Mouse (Mus musculus): ENCODE measurements at regions not wholly inside any gene's neighbourhood (a gene's known extent, or its start where the extent isn't known, plus 50 kb on each side); places are given as distances from the start of the nearest gene placed in this dataset.

DNA sequence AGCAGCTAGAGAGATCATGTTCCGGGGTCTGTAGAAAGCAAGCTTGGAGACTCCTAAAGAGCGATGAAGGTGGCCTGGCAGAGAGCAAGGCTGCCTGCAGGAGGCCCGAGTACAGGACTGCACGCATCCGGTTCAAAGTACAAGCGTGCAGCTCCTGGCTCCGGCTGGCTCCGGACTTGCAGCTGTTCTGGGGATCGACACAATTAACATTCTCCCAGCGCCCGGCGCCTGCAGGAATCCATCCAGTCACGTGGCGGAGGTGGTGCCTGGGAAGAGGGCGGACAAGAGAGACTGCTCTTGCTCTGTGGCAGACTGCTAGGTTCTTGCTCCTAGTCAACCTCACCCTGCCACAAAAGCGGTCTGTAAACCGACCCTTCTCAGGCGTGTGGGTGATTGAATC lies 86.9 kb downstream of the Bdh1 start:
- DNase-seq (ENCODE audit: low spot score in 2 of 2) = peak in 1 of 2 experiments; percentile 45

DNA sequence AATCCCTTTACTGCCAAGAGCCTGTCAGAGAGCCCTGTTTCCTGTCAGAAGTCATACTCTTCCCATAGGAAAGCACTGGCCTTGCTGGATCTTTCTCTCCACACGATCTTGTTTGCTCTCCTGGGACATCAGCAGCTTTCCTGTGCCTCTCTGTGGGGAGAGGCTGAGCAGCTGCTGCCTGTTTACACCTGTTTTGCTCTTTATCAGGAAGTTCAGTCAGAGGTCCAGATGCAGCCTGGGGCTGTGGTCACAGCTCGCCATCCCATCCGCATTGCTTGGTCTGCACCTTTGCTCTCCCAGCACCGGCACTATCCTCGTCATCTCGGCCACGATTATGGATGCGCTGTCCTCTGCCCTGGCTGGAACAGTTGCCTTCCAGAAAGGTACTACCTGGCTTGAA lies 88.0 kb downstream of the Bdh1 start:
- DNase-seq (ENCODE audit: low spot score in 2 of 2) = no peak

GRCm38 (mm10) chr16:31518816-31519215 lies 96.7 kb downstream of the Bdh1 start:
- DNase-seq (ENCODE audit: low spot score in 2 of 2) = no peak

GRCm38 (mm10) chr16:31520081-31520480 lies 98.0 kb downstream of the Bdh1 start:
- DNase-seq (ENCODE audit: low spot score in 2 of 2) = no peak

DNA sequence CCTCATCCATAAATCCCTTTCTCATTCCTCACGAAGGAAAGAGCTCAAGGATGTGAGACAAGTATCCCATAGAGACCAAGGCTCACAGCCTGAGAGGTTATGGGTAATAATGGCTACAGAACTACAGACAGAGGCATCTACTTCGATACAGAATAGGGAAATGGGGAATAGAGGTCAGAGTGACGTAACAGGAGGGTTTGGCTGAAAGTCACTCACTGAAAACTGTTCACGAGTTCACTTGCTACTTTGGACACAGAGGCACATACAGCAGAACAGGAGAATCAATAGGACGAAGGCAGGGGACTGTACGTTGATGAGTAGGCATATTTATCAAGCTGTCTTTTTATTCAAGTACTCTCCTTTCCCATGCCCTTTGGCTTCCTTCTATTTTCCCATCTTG lies 99.7 kb downstream of the Bdh1 start:
- no peak for DNase-seq (ENCODE audit: low spot score in 2 of 2)

- peak in 1 of 2 experiments; percentile 23 for DNase-seq (ENCODE audit: low spot score in 2 of 2)
These were observed 104.7 kb downstream of the Bdh1 start for GRCm38 (mm10) chr16:31526711-31527344.

GRCm38 (mm10) chr16:31528596-31529283 lies 106.7 kb downstream of the Bdh1 start:
- no peak for DNase-seq (ENCODE audit: low spot score in 2 of 2)

DNA sequence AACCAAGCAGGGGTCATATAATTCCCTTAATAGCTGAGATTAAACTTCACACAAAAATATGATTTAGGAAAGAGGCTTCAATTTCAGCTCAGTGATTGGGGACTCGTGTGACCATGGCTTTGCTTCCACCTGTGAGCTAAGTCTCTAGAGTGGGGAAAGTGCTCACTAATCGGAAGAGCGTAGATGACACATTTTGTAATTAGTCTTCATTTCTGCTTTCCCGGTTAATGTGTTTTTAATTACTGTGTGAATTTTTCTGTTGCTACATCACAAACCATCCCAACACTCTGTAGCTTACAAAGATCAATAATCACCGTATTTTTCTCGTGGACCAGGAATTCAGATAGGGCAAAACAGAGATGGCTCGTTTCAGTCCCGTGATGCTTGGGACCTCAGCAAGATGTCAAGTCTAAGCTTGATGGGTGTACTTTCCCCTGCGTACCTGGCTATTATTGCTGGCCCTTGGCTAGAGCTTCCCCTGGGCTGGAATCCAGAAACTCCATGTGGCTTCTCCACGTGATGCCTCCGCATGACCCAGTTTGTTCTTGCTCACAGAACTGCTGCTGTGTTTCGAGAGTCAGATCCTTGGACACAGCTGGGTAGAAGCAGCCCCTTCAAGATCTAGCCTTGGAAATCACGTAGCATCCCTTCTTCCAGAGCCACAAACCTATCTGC lies 107.3 kb downstream of the Bdh1 start:
- no peak for DNase-seq (ENCODE audit: low spot score in 2 of 2)

GRCm38 (mm10) chr16:31530090-31530489 lies 108.0 kb downstream of the Bdh1 start:
- no peak for DNase-seq (ENCODE audit: low spot score in 2 of 2)

DNA sequence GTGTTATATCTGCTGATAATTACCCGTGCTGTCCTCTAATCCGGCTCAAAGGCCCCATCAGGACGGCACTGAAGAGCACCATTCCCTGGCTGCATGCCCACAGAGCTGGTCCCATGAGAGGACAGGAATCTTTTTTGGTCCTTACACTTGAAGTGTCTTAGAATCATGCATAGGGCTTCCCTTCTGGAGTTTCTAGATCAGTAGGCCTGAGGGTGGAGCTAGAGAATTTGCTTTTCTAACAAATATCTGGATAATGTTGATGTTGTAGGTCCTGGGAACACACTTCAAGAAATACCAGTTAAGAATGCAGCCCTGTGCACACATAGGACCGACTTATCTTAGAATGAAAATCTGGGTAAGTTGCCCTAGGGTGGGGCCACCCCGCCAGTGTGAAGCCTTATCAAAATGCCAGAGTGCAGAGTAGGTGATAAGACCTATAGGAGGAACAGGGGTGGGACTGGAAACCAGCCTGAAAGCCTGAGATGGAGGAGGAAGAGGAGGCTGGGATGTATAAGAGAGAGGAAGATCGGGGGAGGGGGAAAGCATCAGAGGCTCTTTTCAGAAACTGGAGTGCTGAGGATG lies 111.2 kb downstream of the Bdh1 start:
- DNase-seq (ENCODE audit: low spot score in 2 of 2) = no peak

GRCm38 (mm10) chr16:31534923-31535523 lies 112.9 kb downstream of the Bdh1 start:
- DNase-seq (ENCODE audit: low spot score in 2 of 2) = no peak

DNA sequence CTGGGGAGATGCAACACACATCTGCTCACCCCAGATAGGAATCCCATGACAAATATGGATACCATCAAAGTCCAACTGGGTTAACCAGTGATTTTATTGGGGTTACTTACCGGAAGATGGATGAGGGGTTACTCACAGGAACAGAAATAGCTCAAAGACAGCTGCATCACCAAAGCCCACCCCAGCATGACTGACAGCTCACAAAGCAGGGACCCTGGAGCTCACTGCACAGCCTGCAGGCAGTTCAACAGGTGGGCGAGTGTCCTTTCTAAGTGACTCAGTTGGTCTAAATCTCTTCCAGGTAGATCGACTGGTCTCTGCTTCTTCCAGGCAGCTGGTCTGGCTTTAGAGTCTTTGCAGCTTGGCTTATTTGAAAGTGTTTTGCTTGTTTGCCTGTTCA lies 114.2 kb downstream of the Bdh1 start:
- no peak for DNase-seq (ENCODE audit: low spot score in 2 of 2)

- DNase-seq (ENCODE audit: low spot score in 2 of 2) = no peak
These were observed 116.5 kb downstream of the Bdh1 start for GRCm38 (mm10) chr16:31538606-31539005.

DNA sequence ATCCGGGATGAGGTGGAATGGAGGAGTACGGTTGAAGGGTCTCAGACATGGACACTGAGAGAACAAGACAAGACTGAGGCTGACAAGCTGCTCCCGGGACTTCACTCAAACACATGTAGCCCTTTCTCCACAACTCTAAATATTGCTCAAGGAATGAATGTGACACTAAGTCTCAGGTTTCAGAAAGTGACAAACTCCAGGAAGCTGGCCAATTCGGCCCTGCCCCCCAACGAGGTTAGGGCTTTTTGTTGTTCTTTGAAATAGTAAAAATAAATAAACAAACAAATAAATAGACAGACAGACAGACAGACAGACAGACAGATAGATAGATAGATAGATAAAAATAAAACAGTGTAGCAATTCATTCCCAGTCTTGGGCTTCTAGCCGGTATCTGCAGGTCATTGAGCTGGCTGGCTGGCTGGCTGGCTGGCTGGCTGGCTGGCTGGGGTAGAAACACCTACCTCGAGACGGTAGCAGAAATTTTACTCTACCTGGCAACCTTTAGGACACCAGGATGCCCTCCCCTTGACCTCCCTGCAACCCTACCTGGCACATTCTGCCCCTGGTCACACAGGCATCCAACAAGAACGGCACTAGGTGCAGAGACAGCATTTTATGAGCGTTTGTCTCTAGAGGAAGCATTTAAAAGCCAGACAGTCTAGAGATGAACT lies 119.6 kb upstream of the Dlg1 start:
- no peak for DNase-seq (ENCODE audit: low spot score in 2 of 2)

DNA sequence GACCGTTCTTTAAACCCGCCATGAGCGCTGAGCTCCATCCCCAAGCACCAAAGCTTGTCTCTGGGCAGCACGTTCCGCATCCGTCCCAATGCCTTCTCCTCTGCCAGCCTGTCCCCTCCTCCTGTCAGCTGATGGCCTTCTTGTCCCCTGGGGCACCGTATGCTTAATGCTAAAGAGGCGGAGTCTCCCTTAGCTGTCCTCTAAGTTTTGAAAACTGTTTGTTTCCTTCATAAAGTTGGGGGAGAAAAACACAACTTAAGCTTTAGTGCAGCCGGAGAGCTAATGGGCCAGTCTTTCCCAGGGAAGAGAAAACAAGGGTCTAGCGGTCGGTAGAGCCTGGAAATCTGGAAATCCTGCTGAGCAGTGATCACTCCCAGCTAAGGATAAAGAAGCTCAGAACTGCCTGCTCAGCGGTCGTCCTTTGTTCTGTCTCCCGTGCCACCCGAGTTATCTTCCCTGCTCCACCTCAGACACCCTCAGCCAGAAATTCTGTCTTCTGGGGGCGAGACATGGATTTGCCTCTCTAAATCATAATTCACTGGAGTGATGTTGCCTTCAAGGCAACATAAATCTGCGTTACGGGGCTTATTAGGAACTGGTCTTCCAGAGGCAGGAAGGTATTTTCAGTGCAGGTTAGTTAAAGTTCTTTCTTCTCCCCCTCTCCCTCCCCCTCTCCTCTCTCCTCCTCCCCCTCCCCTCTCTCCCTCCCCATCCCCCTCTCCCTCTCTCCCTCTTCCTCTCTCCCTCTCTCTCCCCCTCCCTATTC lies 117.0 kb upstream of the Dlg1 start:
- DNase-seq (ENCODE audit: low spot score in 2 of 2) = no peak

DNA sequence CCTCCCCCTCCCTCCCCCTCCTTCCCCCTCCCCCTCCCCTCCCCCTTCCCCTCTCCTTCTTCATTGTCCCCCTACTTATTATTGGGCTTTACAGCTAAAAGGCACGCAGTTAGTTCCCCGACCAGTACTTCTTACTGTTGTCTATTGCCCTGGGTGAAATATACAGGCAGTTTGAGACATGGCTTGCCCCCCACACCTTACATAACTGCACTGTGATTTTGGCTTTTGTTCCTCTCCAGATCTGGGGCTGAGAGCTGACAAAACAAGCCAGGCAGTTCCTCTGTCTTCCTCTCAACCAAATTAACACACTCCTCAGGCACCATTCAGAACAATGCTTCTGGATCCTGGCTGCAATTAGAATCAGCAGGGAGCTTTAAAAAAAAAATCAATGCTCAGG lies 116.4 kb upstream of the Dlg1 start:
- no peak for DNase-seq (ENCODE audit: low spot score in 2 of 2)

DNA sequence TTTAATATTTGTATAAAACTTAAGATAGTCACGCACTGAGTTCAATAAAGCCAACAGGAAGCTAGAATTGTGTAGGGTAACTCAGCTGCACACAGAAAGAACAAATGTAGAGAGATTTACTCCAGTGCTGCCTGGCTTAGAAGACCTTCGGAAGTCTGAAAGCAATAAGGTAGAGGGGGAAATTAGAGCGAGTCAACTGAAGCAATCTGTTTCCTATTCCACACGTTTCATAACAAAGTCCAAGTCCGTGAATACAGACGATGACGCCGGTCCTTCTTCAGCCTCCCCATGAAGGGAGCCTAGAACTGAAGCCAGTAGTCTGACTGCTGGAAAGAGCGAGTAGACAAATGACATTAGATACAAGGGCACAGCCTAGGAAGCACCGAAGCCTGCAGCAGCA lies 115.9 kb upstream of the Dlg1 start:
- no peak for DNase-seq (ENCODE audit: low spot score in 2 of 2)

- no peak for DNase-seq (ENCODE audit: low spot score in 2 of 2)
These were observed 113.3 kb upstream of the Dlg1 start for GRCm38 (mm10) chr16:31549975-31550374.

DNA sequence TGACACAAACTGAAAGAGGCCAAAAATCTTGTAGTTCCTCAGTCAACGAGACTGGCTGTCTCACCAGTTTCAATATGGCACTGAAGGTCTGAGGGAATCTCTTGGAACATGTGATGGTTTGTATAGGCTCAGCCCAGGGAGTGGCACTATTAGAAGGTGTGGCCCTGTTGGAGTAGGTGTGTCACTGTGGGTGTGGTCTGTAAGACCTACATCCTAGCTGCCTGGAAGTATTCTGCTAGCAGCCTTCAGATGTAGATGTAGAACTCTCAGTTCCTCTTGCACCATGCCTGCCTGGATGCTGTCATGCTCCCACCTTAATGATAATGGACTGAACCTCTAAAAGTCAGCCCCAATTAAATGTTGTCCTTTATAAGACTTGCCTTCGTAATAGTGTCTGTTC lies 112.7 kb upstream of the Dlg1 start:
- peak in 1 of 2 experiments; percentile 24 for DNase-seq (ENCODE audit: low spot score in 2 of 2)

DNA sequence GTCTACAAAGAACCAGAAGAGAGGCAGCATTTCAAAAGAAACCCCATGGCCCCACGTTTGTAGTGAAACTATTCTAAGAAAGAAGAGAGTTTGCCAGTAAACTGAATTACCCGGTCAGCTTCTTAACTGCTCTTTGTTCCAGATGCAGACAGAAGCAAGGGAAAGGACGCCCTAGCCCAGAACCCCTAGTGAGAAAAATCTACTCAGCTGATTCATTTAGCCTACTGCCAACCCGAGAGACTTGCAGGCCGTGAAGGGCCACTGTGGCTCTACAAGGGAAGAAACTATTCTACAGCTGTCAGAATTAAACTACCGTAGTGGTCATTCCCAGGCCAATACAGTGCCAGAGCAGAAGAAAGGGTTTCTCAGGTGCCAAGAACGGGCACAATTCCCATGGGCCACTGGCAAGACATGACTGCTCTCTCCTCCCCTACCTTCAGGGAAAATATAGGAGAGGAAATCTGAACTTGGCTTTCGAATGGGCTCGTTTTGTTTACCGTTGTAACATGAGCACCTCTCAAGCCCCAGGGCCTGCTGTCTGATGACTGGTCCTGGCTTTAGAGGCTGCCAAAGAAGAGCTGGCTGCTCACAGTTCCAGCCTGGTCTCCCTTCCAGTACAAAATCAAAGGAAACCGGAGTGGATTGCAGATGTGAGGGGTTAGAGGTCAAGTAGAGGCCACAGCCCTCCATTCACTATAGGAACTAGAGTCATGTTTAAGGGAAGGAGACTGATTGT lies 111.7 kb upstream of the Dlg1 start:
- no peak for DNase-seq (ENCODE audit: low spot score in 2 of 2)

Measured in spleen, postnatal 10 days (tissue).